Mouse (Mus musculus): ENCODE results near the gene Kti12. TPM values are rescaled to one million over a fixed set of nuclear protein-coding genes. Genes with fewer than 3 reads are reported as not detected.

Gene Kti12
- polyA plus RNA-seq, 1 experiment from 2014 or later = 34.6 TPM

DNA sequence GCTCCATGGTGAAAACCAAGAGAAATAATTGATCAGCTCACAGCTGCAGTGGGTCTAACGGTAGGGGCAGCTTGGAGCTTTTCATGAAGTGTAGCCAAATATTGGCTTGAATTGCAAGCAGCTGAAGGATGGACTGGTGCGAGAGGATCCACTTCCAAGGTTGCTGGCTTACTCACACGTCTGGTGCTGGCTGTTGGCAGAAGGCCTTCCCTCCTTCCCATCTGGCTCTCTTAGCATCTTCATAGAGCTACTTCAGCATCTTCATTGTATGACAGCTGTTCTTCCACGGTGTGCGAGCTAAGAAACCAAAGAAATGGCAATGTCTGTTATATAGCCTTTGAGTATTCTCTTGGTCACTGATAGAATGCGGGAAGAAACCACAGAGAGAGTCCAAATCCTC, 43.3 kb downstream of the Kti12 start:
- H3K9me3 ChIP-seq (ENCODE audit: control insufficient read depth, low read length) = no peaks in the 10 kb centered on the region
- no peak overlapping the region for H3K27ac ChIP-seq (ENCODE audit: low read length)
- no peak overlapping the region for H3K9ac ChIP-seq (replicated peaks; ENCODE audit: low read depth, low read length)
- H3K4me2 ChIP-seq (ENCODE audit: low read length) = no peak overlapping the region
- WGBS = 67% methylated on average over 6 of the region's 6 CpGs
- no peaks in the 10 kb centered on the region for H3K36me3 ChIP-seq (ENCODE audit: control insufficient read depth, insufficient read depth)
- H3K4me1 ChIP-seq (replicated peaks; ENCODE audit: control insufficient read depth, insufficient read depth, low read length) = no peaks in the 10 kb centered on the region
- H3K4me3 ChIP-seq (replicated peaks; ENCODE audit: low read length) = no peak overlapping the region
- ATAC-seq = no peak
- H3K27me3 ChIP-seq (replicated peaks; ENCODE audit: control insufficient read depth, insufficient read depth, low read length) = no peaks in the 10 kb centered on the region

Other genes with a start within 250 kb of the Kti12 start
- gene Cc2d1b, start 227.8 kb upstream of the Kti12 start, polyA plus RNA-seq (2015; fragmentation: Nextera tagmentation; extraction: Ambion mirVana) = 19.3 and 21.6 TPM in 2 replicates
- gene 3110021N24Rik, start 128.1 kb upstream of the Kti12 start, polyA plus RNA-seq (2015; fragmentation: Nextera tagmentation; extraction: Ambion mirVana) = 1.1 and 1.6 TPM in 2 replicates
- 5.8 and 6.6 TPM in 2 replicates for gene Zfyve9, start 67.0 kb upstream of the Kti12 start, polyA plus RNA-seq (2015; fragmentation: Nextera tagmentation; extraction: Ambion mirVana)
- gene Btf3l4, start 14.2 kb upstream of the Kti12 start, polyA plus RNA-seq (2015; fragmentation: Nextera tagmentation; extraction: Ambion mirVana) = 211 and 231 TPM in 2 replicates
- gene Txndc12, start 13.2 kb upstream of the Kti12 start, polyA plus RNA-seq (2015; fragmentation: Nextera tagmentation; extraction: Ambion mirVana) = 81.9 and 90.5 TPM in 2 replicates
- 0.78 and 2.0 TPM in 2 replicates for gene A730015C16Rik, start 834 bp downstream of the Kti12 start, polyA plus RNA-seq (2015; fragmentation: Nextera tagmentation; extraction: Ambion mirVana)
- 84.7 and 116 TPM in 2 replicates for gene Rab3b, start 31.3 kb downstream of the Kti12 start, polyA plus RNA-seq (2015; fragmentation: Nextera tagmentation; extraction: Ambion mirVana)
- 84.6 and 88.8 TPM in 2 replicates for gene Nrd1, start 152.9 kb downstream of the Kti12 start, polyA plus RNA-seq (2015; fragmentation: Nextera tagmentation; extraction: Ambion mirVana)